8 mouse cellular contexts compared by ENCODE assay signal in genomic region chr1:45311388-45311787, GRCm38 (mm10). TPM values are rescaled to one million over a fixed set of nuclear protein-coding genes. Genes with fewer than 3 reads are reported as not detected.
DNase-seq lines count a peak whose midpoint lies in the region; ATAC-seq lines count a peak whose summit lies in the region.

Gene Col3a1, plus strand, starts transcription at chr1:45311538.

- no peaks in the 10 kb centered on the region for H3K36me3 ChIP-seq in hindbrain, embryonic 14.5 days (replicated peaks; ENCODE audit: control insufficient read depth, insufficient read depth)

- no peak within 1 kb of the TSS; the same call in 1 of the 2 replicates for H3K4me3 ChIP-seq in hindbrain, embryonic 14.5 days (replicated peaks; ENCODE audit: low read length)

- no peaks in the 10 kb centered on the region for H3K9me3 ChIP-seq in hindbrain, embryonic 14.5 days (ENCODE audit: control insufficient read depth, low read length)

- H3K27ac ChIP-seq in hindbrain, embryonic 14.5 days: no peak within 1 kb of the TSS

- 83% methylated on average over 4 of the region's 4 CpGs for WGBS in hindbrain, embryonic 14.5 days

- H3K4me2 ChIP-seq in hindbrain, embryonic 14.5 days (replicated peaks): no peak within 1 kb of the TSS

- H3K4me1 ChIP-seq in hindbrain, embryonic 14.5 days (replicated peaks; ENCODE audit: control insufficient read depth, insufficient read depth, low read length): no peaks in the 10 kb centered on the region

- no peaks in the 10 kb centered on the region for H3K27me3 ChIP-seq in hindbrain, embryonic 14.5 days (ENCODE audit: control insufficient read depth, insufficient read depth, low read length)

- DNase-seq in layer of hippocampus, postnatal 10 days (ENCODE audit: low spot score in 2 of 2): no peak
- DNase-seq in layer of hippocampus, adult 9-11 months: no peak
- peak; percentile 30 to 47 for DNase-seq in gastrocnemius, adult 8-10 months (ENCODE audit: low spot score in 2 of 2)
- no peak for DNase-seq in hindbrain, embryonic 14.5 days (ENCODE audit: low spot score)
- DNase-seq in liver: peak; percentile 34
- DNase-seq in neural tube, embryonic 10.5 days (ENCODE audit: extremely low spot score, low spot score): peak; percentile 48
- DNase-seq in right cerebral cortex, adult 2 months (ENCODE audit: low spot score in 2 of 2): no peak
- no peak for DNase-seq in right cerebral cortex, postnatal 10 days (ENCODE audit: low spot score in 2 of 2)

- no peak for ATAC-seq in hindbrain, embryonic 14.5 days (ENCODE audit: low FRiP score)

- no peak within 1 kb of the TSS for H3K9ac ChIP-seq in hindbrain, embryonic 14.5 days

RNA-seq across cellular contexts. Expression of gene Col3a1, which starts in this region (rescaled TPM):
- 10 to 100 TPM; 50.9 to 52.7 TPM for total RNA-seq in layer of hippocampus, postnatal 10 days (2021)
- 10 to 100 TPM; 24.4 to 70.8 (median 36.4) TPM for total RNA-seq in gastrocnemius, adult 8-10 months (2022)
- 314 and 379 TPM in 2 replicates for polyA plus RNA-seq in hindbrain, embryonic 14.5 days (2014; fragmentation: Nextera tagmentation; extraction: Ambion mirVana)

Comparison
In these comparisons a context has a peak if more than half of its experiments do, and no peak if none do; other contexts are left out.
1. DNase-seq: peak in gastrocnemius, adult 8-10 months (2 of 2), liver (single experiment) and neural tube, embryonic 10.5 days (single experiment); none in layer of hippocampus, postnatal 10 days (0 of 2), layer of hippocampus, adult 9-11 months (single experiment), hindbrain, embryonic 14.5 days (single experiment), right cerebral cortex, adult 2 months (0 of 2) and right cerebral cortex, postnatal 10 days (0 of 2).